Mouse (Mus musculus) monocyte, adult 2 months (primary cell): ENCODE results near the gene Rab17.

Experiments used
- DNase-seq, 2 experiments: peaks; one replicate each; pipeline ENCODE4 v3.0.0; 2022; ENCODE audit warnings: low spot score in 2 of 2, low read depth in 1 of 2

The Rab17 gene

GRCm38 (mm10) chr1:90997136-90997535 lies 27.7 kb upstream of the Rab17 start:
- DNase-seq, result no peak

GRCm38 (mm10) chr1:90995916-90996315 lies 26.5 kb upstream of the Rab17 start:
- DNase-seq, result no peak

DNA sequence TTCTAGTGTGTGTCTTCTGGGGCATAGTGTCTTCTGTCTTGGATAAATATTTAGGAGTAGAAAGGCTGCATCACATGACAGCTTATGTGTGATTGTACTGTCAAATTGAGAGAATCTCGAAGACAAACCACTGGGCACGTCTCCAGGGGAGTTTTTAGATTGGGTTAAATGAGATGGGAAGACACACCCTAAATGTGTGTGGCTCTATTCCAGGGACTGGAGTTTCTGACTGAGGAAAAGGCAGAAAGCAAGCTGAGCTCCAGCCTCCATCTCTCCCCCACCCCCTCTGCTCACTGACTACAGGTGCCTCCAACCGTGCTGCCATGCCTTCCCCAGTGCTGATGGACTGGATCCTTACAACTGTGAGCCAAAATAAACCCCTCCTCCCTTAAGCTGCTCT lies 11.9 kb upstream of the Rab17 start:
- no peak for DNase-seq

DNA sequence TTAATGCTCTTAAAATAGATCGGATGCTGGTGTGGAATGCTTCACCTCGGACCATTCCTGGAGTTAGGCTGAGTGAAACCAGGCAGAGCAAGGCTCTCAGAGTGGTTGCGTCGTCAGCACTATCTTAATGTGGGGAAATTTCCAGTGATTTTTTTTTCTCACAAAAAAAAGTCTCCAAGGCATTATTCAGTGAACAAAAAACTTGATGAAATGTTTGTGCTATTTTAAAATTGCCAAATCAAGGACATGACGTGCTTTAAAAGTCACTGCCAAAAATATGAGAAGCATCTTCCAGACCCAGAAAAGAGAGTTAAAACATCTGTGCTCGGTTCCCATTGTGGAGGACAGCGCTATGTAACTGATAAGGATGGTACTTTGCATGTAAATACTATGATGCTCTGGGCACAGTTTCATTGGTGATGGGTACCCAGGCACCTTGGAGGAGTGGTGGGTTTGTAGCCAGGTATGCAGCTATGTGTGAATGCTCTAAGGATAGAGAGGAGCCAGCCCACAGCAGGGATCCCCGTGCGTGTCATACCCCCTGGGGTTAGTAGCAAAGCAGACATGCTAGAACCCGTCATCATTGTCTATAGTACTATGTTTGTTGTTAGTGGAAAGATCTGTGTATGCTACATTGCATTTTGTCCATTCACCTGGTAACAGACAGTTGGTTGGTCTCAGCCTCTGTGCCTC lies 11.3 kb upstream of the Rab17 start:
- DNase-seq, result no peak

GRCm38 (mm10) chr1:90975960-90976359 lies 6.5 kb upstream of the Rab17 start:
- DNase-seq, result no peak

- DNase-seq, result peak; percentile 38 to 57
These were observed 5.6 kb upstream of the Rab17 start for GRCm38 (mm10) chr1:90974906-90975649.

DNA sequence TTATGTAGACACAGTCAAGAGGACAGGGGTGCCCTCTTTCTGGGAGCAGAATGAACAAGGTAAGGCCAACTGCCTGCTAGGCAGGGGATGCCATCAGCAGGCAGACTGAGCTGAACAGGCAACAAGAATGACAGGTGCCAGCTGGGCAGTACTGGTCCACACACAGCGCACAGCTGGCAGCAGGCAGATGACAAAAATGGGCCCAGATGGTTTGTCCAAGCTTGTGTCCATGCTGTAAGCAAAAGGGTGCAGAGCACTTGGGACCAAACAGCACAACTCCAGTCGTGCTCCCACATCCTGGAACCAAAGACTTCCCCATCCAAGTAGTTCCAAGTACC lies 4.1 kb upstream of the Rab17 start:
- DNase-seq, result no peak

DNA sequence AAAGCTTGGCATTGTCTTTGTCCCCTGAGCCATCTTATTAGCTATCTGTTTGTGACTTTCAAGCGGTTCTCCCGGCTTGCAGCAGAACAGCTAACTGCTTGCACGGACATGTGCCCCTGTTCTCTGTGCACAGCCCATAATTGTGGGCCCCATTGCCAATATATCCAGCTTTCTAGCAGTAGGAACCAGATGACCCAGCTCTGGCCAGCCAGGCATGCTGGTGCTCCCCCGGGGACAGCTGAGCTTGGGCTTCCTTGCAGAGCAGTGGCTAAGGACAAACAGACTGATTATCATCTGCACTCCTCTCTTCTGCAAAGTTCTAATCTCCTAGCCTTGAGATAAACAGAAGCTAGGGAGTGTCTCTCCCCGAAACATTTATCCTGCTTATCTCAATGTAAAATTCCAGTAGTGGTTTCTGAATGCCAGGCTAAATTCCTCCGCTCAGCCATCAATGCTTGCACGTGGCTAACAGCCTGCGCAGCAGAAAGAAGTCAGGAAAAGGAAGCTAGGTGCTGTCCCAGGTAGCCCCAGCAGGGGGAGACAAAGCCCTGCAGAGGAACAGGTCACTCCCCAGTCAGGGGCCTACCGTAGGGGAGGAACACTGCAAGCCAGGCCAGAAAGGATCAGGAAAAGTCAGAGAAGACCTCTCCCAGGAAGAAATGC lies 3.6 kb upstream of the Rab17 start:
- DNase-seq, result peak; percentile 64 to 80

DNA sequence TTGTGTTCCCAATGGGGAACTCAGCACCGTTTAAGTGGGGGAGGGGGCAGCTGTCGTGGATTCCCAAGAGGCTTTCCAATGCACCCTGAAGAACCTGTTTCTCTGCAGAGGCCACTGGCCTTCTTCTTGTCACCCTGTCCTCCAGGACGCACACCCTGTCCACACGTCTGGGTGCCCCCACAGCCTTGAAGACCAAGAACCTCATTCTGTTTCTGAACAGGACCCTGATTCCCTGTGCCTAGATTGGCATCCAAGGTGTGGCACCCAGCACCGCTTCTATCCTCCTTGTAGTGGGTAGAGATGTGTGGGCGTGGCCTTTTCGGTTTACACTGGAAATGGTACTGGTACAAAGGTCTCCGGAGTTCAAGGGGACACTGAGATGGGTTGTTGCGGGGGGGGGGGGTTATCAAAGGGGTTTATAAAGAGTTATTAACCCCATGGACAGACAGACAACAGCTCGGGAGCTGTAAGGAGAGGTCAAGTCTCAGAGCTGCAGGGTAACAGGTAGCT lies 475 bp upstream of the Rab17 start:
- DNase-seq, result no peak

DNA sequence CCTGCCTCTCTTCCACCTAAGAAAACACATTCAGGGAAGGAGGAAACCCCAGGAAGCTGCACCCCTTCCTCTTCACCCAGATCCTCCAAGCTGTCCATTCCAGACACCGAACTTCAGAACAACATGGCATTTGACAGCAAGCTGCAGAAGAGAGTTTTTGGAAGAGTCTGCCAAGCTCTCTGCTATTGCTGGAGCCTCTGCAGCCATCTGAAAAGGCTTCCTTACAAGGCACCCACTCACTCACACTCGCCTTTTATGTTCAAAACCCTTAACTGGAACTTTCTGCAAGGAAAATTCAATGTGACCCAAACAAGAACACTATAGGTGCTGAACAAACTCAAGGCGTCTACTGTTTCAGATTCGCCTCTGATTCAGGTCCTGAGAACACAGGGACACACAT lies 812 bp downstream of the Rab17 start:
- DNase-seq, result no peak

GRCm38 (mm10) chr1:90967583-90967982 lies 1.9 kb downstream of the Rab17 start:
- DNase-seq, result no peak

DNA sequence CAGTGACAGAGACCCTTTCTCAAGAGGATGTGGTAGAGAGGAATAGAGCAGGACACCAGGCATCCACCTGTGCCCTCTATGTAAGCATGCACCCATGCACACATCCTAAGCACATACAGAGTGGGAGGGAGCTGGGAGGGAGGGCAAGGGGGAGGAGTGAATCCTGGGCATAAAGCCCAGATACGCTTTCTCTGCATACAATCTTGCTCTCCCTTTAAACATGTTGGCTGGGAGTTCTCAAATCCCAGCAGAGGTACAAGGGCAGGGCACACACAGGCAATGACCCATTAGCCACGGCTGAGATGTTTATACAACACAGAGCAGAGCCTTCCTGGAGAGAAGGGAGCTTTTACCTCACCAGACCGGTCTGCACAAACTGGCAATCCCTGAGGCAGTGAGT lies 6.5 kb downstream of the Rab17 start:
- no peak for DNase-seq

DNA sequence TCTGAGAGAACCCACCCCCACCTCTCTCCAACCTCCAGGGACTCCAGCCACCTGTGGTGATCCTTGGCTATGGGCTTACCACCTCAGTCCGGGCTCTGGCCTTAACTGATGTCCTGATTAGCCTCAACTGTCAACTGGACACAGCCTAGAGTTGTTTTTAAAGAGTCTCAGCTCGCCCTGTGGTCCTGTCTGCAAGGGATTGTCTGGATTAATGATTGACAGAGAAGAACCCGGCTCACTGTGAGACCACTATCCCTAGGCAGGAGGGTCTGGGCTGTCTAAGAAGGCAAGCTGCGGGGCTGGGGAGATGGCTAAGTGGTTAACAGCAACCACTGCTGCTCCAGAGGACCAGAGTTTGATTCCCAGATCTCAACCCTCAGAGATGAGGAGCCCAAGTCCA lies 6.9 kb downstream of the Rab17 start:
- no peak for DNase-seq

DNA sequence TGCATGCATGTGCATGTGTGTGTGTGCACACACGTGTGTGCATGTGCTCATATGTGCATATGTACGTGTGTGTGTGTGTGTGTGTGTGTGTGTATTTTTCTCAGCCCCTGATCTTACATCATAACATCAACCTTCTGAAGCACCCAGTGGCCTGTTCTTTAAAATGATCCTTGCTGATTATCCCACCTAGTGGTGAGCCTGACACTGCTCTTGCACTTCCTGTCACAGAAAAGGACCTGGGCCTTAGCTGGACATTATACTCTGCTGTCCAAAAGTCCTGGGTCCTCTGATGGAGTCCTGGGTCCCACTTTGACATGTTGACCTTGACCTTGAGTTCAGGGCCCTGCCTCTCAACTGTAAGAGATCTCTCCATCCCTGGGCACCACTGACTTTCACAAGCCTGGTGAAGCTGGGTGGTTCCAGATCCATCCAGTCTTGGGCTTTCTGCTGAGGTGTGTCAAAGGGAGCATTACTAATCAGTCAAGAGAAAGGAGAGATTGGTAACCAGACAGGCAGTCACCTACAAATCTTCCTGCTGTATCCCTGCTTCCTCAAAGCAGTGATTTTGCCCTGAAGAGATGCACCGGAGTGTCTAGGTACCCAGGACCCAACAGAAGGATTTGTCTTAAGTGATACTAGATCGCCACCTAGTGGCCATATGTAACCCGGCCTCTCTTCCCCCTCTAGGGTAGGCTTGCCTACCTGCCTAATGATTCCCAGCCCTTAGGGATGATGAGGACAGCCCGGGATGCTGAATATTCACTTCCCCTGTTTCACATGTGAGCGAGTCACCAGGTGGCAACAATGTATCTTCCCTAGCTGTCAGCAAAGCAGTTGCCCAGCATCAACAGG lies 13.0 kb downstream of the Rab17 start:
- DNase-seq, result no peak

- no peak for DNase-seq
These were observed 15.8 kb downstream of the Rab17 start for GRCm38 (mm10) chr1:90953688-90954087.

DNA sequence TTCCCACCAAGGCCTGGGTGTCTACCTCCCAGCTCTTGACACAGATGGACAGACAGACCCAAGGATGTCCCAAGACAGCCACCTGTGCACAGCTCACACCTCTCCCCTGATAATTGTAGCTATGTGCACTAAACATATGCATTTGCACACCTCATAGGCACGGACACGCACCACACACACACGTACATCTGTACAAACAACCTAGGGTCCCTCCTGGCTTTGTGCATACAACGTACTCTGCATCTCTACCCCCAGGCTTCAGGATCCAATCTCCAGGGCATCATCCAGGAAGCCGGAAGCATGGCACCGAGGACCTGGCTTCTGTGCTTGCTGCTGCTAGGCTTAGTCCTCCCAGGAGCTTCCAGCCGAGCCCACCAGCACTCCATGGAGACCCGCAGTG lies 16.7 kb downstream of the Rab17 start, which contains the start of gene Prlh:
TSS of gene Prlh (plus strand) at position 301 of the 400 bp plus-strand sequence.
- DNase-seq, result no peak

- DNase-seq, result no peak
These were observed 17.8 kb downstream of the Rab17 start for GRCm38 (mm10) chr1:90951670-90952069.

DNA sequence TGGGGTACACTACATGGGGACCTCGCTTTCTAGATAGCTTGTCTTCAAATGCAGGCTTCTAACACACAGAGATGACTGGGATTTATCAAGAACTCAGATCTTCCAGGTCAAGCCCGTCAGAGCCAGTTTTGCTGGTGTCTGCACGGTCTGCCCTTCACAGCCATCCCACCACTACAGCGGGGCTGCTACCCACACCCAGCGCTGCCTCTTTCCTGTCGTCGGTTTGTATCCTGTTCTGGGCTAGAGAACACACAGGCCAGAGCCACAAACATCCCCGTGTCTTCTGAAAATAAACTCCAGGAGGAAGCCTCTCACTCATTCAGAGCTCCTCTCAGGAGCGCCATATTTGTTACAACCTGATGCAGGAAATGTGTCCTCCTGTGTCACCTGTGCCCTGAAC lies 20.2 kb downstream of the Rab17 start:
- DNase-seq, result no peak

DNA sequence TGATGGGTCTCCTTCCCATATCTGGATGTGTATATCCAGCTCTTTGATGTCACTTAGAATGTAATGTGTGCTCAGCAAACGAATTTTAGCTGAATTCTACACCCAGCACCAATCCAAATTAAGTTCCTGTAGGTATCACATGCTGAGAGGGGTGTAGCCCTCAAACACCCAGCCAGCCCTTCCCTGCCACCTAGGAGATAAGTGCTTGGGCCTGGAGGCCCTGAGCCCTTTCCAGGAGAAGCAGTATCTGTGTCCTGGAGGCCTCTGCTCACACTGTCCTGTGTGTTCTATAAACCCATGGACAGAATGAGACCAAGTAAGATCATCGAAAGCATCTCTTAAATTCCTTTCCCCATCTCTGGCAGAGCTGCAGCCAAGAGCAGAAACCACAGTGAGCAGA lies 22.2 kb downstream of the Rab17 start:
- no peak for DNase-seq

DNA sequence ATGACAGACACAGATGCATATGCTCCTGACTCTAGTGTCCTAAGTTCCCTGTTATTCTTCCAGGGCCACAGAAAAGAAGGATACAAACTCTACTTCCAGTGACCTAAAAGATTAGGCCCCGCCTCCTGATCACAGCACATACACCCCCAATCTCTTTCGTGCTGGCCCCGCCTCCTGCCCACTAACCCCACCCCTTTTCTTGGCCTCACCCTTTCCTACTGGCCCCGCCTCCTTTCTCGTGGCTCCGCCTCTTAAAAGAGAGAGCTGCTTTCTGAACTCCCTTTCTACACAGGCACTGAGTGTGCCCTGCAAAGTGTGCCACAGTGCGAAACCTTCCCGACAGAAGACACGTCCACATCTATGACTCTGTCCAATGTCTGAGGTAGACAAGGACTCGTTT lies 24.3 kb downstream of the Rab17 start:
- DNase-seq, result no peak

GRCm38 (mm10) chr1:90939980-90940379 lies 29.5 kb downstream of the Rab17 start:
- DNase-seq, result no peak
